29 mouse cellular contexts compared by ENCODE assay signal in the genomic region with DNA sequence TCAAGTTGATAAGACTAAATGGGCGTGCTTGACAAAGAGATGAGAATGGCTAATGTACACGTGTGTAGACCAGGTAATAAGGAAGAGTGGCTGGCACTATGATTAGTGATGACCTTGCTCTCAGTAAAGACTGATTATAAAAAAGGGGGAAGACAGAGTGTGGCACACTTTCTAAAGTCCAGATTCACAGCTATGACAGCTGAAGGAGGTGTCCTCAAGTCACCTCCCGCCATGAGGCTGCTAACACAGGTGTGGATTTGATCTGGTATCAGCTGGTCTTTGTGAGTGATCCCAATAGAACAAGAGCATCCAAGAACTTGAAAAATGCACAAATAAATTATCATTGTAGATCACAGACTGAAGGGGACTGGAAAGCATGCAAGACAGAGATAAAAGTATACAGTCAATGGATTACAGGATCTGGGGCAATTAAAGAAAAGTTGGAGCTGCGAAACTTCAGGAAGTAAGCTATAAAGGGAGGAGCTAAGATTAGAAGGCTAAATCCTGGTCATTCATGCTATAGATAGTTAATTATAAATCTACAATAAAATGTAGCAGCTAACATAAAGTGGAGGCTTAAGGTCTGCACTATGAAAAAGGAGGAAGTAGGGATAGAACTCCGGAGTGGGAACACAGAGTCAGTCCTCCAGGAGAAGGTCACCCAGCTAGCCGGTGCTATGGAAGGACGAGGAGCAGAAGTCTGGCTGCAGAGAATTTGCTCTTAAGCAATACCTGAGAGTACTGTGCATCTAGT.
DNase-seq lines count a peak whose midpoint lies in the region; ATAC-seq and TF ChIP-seq lines count a peak whose summit lies in the region.
"Had no signal": no experiment of that assay in that cellular context is flagged by ENCODE, and none has a peak within 500 bp of the region (broad histone marks: within the 10 kb centered on the region; RNA-seq: fewer than 3 reads in every experiment).

No protein-coding gene starts in this region.

- H3K36me3 ChIP-seq in midbrain, embryonic 11.5 days (ENCODE audit: control insufficient read depth, insufficient read depth, low read length), result no peaks in the 10 kb centered on the region
- H3K36me3 ChIP-seq in midbrain, embryonic 16.5 days (ENCODE audit: control insufficient read depth, insufficient read depth, low read length), result no peaks in the 10 kb centered on the region
- H3K36me3 ChIP-seq in intestine, embryonic 16.5 days (ENCODE audit: control insufficient read depth, insufficient read depth, low read length), result no peaks in the 10 kb centered on the region
- H3K36me3 ChIP-seq in small intestine, adult 2 months (ENCODE audit: control insufficient read depth, insufficient read depth, low read length), result no peaks in the 10 kb centered on the region
- H3K36me3 ChIP-seq: embryonic facial prominence, embryonic 13.5 days; embryonic facial prominence, embryonic 15.5 days; forebrain, embryonic 10.5 days; forebrain, embryonic 12.5 days; G1E had no signal

- no peaks in the 10 kb centered on the region for H3K4me1 ChIP-seq in midbrain, embryonic 11.5 days (ENCODE audit: control insufficient read depth, insufficient read depth, low read length)
- no peaks in the 10 kb centered on the region for H3K4me1 ChIP-seq in midbrain, embryonic 16.5 days (ENCODE audit: control insufficient read depth, insufficient read depth, low read length)
- 0 out of 2 replicates have a peak, but pooled peaks cover 4% of the 10 kb centered on the region for H3K4me1 ChIP-seq in intestine, embryonic 16.5 days (ENCODE audit: control insufficient read depth, insufficient read depth, low read length)
- H3K4me1 ChIP-seq in small intestine, adult 2 months (ENCODE audit: control insufficient read depth, insufficient read depth, insufficient read length, low read length), result peaks cover 8% of the 10 kb centered on the region
- H3K4me1 ChIP-seq: forebrain, embryonic 12.5 days had no signal

- no peak for TF ChIP-seq CTCF in small intestine, adult 2 months (IDR thresholded peaks at IDR 0.05; ENCODE audit: extremely low read depth, insufficient read length, insufficient replicate concordance, low read depth, low read length)

- no peak overlapping the region for H3K27ac ChIP-seq in midbrain, embryonic 11.5 days (ENCODE audit: low read depth, low read length)
- no peak overlapping the region for H3K27ac ChIP-seq in midbrain, embryonic 16.5 days (ENCODE audit: low read length)
- peak overlapping the region; percentile 49; the same call in 1 of the 2 replicates for H3K27ac ChIP-seq in intestine, embryonic 16.5 days (ENCODE audit: low read length)
- peak overlapping the region; percentile 87 for H3K27ac ChIP-seq in small intestine, adult 2 months (ENCODE audit: insufficient read depth, low read depth, low read length)
- H3K27ac ChIP-seq: embryonic facial prominence, embryonic 13.5 days; embryonic facial prominence, embryonic 15.5 days; forebrain, embryonic 10.5 days; forebrain, embryonic 12.5 days had no signal

- H3K27me3 ChIP-seq in midbrain, embryonic 11.5 days (ENCODE audit: control insufficient read depth, insufficient read depth, low read length), result no peaks in the 10 kb centered on the region
- H3K27me3 ChIP-seq in midbrain, embryonic 16.5 days (ENCODE audit: control insufficient read depth, insufficient read depth, low read depth, low read length), result no peaks in the 10 kb centered on the region
- H3K27me3 ChIP-seq in intestine, embryonic 16.5 days (replicated peaks; ENCODE audit: control insufficient read depth, insufficient read depth, low read length), result no peaks in the 10 kb centered on the region
- H3K27me3 ChIP-seq in small intestine, adult 2 months (ENCODE audit: control insufficient read depth, insufficient read depth, low read length), result no peaks in the 10 kb centered on the region
- H3K27me3 ChIP-seq: CH12.LX; embryonic facial prominence, embryonic 13.5 days; embryonic facial prominence, embryonic 15.5 days; forebrain, embryonic 12.5 days; Patski had no signal

- no peaks in the 10 kb centered on the region for H3K9me3 ChIP-seq in midbrain, embryonic 11.5 days (ENCODE audit: control insufficient read depth, low read length)
- no peaks in the 10 kb centered on the region for H3K9me3 ChIP-seq in midbrain, embryonic 16.5 days (replicated peaks; ENCODE audit: control insufficient read depth, low read length, poor library complexity, severe bottlenecking)
- H3K9me3 ChIP-seq in intestine, embryonic 16.5 days (ENCODE audit: control insufficient read depth, low read length), result no peaks in the 10 kb centered on the region
- H3K9me3 ChIP-seq: embryonic facial prominence, embryonic 13.5 days; embryonic facial prominence, embryonic 15.5 days; forebrain, embryonic 10.5 days; forebrain, embryonic 12.5 days had no signal

- no peak for TF ChIP-seq POLR2A in small intestine, adult 2 months (IDR thresholded peaks at IDR 0.05; ENCODE audit: low read depth, low read length)

- DNase-seq in midbrain, embryonic 11.5 days (ENCODE audit: low spot score, missing footprints), result peak; percentile 56
- DNase-seq in gastrocnemius, postnatal 4 days (ENCODE audit: low spot score in 2 of 2), result no peak
- no peak for DNase-seq in adrenal gland, postnatal 4 days (ENCODE audit: low spot score in 2 of 2)
- DNase-seq: adrenal gland, adult 8-10 months; adrenal gland, postnatal 14 days; adrenal gland, postnatal 36 days; B cell, adult 2 months; cerebellum, adult 11 months; cerebellum, adult 18-20 months; cerebellum, adult 8-10 months; cerebellum, adult 9-11 months; cerebellum, postnatal 14 days; cerebellum, postnatal 36 days; embryo, embryonic 11 days had no signal

- no peak for ATAC-seq in midbrain, embryonic 11.5 days (ENCODE audit: low FRiP score)
- no peak for ATAC-seq in midbrain, embryonic 16.5 days
- ATAC-seq in intestine, embryonic 16.5 days, result peak; percentile 91
- ATAC-seq: activated CD4-positive, CD25-positive, alpha-beta regulatory T cell, adult 4 months; CD4-positive, CD25-positive, alpha-beta regulatory T cell, adult 4 months; forebrain, embryonic 14.5 days; forebrain, embryonic 16.5 days; Patski had no signal

- no peak overlapping the region for H3K4me2 ChIP-seq in midbrain, embryonic 11.5 days
- no peak overlapping the region for H3K4me2 ChIP-seq in midbrain, embryonic 16.5 days (ENCODE audit: low read length)
- H3K4me2 ChIP-seq in intestine, embryonic 16.5 days (ENCODE audit: low read depth, low read length), result no peak overlapping the region
- H3K4me2 ChIP-seq: embryonic facial prominence, embryonic 13.5 days; embryonic facial prominence, embryonic 15.5 days; forebrain, embryonic 12.5 days had no signal

- H3K9ac ChIP-seq in midbrain, embryonic 11.5 days (ENCODE audit: low read length), result no peak overlapping the region
- H3K9ac ChIP-seq in midbrain, embryonic 16.5 days (ENCODE audit: low read depth, low read length), result no peak overlapping the region
- no peak overlapping the region for H3K9ac ChIP-seq in intestine, embryonic 16.5 days (ENCODE audit: low read depth, low read length)
- H3K9ac ChIP-seq: embryonic facial prominence, embryonic 13.5 days; embryonic facial prominence, embryonic 15.5 days; forebrain, embryonic 12.5 days had no signal

- no peak overlapping the region for H3K4me3 ChIP-seq in midbrain, embryonic 11.5 days (ENCODE audit: low read depth, low read length)
- H3K4me3 ChIP-seq in midbrain, embryonic 16.5 days (ENCODE audit: low read depth, low read length), result no peak overlapping the region
- H3K4me3 ChIP-seq in intestine, embryonic 16.5 days (ENCODE audit: low read length), result no peak overlapping the region
- no peak overlapping the region; the same call in 1 of the 2 replicates for H3K4me3 ChIP-seq in small intestine, adult 2 months (ENCODE audit: low read depth, low read length)
- H3K4me3 ChIP-seq: embryonic facial prominence, embryonic 13.5 days; embryonic facial prominence, embryonic 15.5 days; erythroblast, embryonic 14.5 days; forebrain, embryonic 10.5 days; forebrain, embryonic 12.5 days had no signal

- 95% methylated on average over 7 of the region's 7 CpGs for WGBS in midbrain, embryonic 11.5 days
- 93% methylated on average over 7 of the region's 7 CpGs for WGBS in midbrain, embryonic 16.5 days
- WGBS in intestine, embryonic 16.5 days, result 67% methylated on average over 7 of the region's 7 CpGs
- 39% methylated on average over 7 of the region's 7 CpGs for WGBS in small intestine, adult 2 months

Comparison
In these comparisons a context has a peak if more than half of its experiments do, and no peak if none do; other contexts are left out.
1. H3K27ac ChIP-seq: peak in intestine, embryonic 16.5 days (single experiment) and small intestine, adult 2 months (single experiment); none in midbrain, embryonic 11.5 days (single experiment) and midbrain, embryonic 16.5 days (single experiment).